Mouse (Mus musculus): ENCODE data around the gene Ncoa5.

Gene Ncoa5

GRCm38 (mm10) chr2:165043729-165044128 is 9.1 kb upstream of the Ncoa5 start:
- no peak for DNase-seq

GRCm38 (mm10) chr2:165043090-165043636 is 8.5 kb upstream of the Ncoa5 start:
- DNase-seq: no peak

- no peak for DNase-seq
Measured at GRCm38 (mm10) chr2:165042126-165042525, 7.5 kb upstream of the Ncoa5 start.

GRCm38 (mm10) chr2:165037415-165037814 is 2.7 kb upstream of the Ncoa5 start:
- DNase-seq: no peak

- DNase-seq: peak; percentile 40
Measured at GRCm38 (mm10) chr2:165035058-165035431, 378 bp upstream of the Ncoa5 start.

GRCm38 (mm10) chr2:165033306-165033705 is 1.4 kb downstream of the Ncoa5 start:
- DNase-seq: no peak

GRCm38 (mm10) chr2:165032533-165032932 is 2.1 kb downstream of the Ncoa5 start:
- DNase-seq: peak; percentile 39

- DNase-seq: no peak
Measured at GRCm38 (mm10) chr2:165027163-165027562, 7.5 kb downstream of the Ncoa5 start.

- no peak for DNase-seq
Measured at GRCm38 (mm10) chr2:165020490-165020889, 14.2 kb downstream of the Ncoa5 start.

- no peak for DNase-seq
Measured at GRCm38 (mm10) chr2:165014935-165015334, 19.7 kb downstream of the Ncoa5 start.

- no peak for DNase-seq
Measured at GRCm38 (mm10) chr2:165010351-165010750, 24.3 kb downstream of the Ncoa5 start.

- DNase-seq: no peak
Measured at GRCm38 (mm10) chr2:165009581-165009980, 25.1 kb downstream of the Ncoa5 start.

- DNase-seq: no peak
Measured at GRCm38 (mm10) chr2:165009161-165009560, 25.5 kb downstream of the Ncoa5 start.

GRCm38 (mm10) chr2:165007986-165008385 is 26.7 kb downstream of the Ncoa5 start:
- no peak for DNase-seq

GRCm38 (mm10) chr2:165006813-165007212 is 27.9 kb downstream of the Ncoa5 start:
- DNase-seq: no peak

GRCm38 (mm10) chr2:165004237-165004636 is 30.4 kb downstream of the Ncoa5 start:
- DNase-seq: no peak

GRCm38 (mm10) chr2:165003108-165003507 is 31.6 kb downstream of the Ncoa5 start:
- DNase-seq: peak; percentile 37

- peak; percentile 21 for DNase-seq
Measured at GRCm38 (mm10) chr2:165001958-165002357, 32.7 kb downstream of the Ncoa5 start.

GRCm38 (mm10) chr2:164997721-164998428 is 36.8 kb downstream of the Ncoa5 start:
- peak; percentile 51 for DNase-seq

GRCm38 (mm10) chr2:164996848-164997720 is 37.6 kb downstream of the Ncoa5 start:
- DNase-seq: peak; percentile 42

GRCm38 (mm10) chr2:164995976-164996375 is 38.7 kb downstream of the Ncoa5 start:
- DNase-seq: peak; percentile 43

- peak; percentile 59 for DNase-seq
Measured at GRCm38 (mm10) chr2:164994659-164995428, 39.8 kb downstream of the Ncoa5 start.

GRCm38 (mm10) chr2:164994156-164994555 is 40.5 kb downstream of the Ncoa5 start:
- DNase-seq: peak; percentile 68

Measured in cerebellum, adult 9-10 months (tissue).